Mouse (Mus musculus) liver, postnatal 0 days (tissue): ENCODE measurements at regions not wholly inside any gene's neighbourhood (a gene's known extent, or its start where the extent isn't known, plus 50 kb on each side); places are given as distances from the start of the nearest gene placed in this dataset.

Source experiments
- ATAC-seq: fragments of 200-750 bp; cut with Nextera tagmentation; 2 replicates; pipeline ENCODE4 v1.8.0; 2017; ENCODE audit warnings: mild to moderate bottlenecking, moderate library complexity
- DNase-seq: peaks from one replicate; pipeline ENCODE4 v3.0.0-alpha.2; 2016
- H3K27ac ChIP-seq: fragments of 300-500 bp; sonication (generic); 2 replicates; pipeline ENCODE4 v1.5.1; 2014; ENCODE audit warnings: antibody characterized with exemption, moderate library complexity, mild to moderate bottlenecking, low read depth
- H3K27me3 ChIP-seq: fragments of 300-500 bp; sonication (generic); 2 replicates; pipeline ENCODE4 v1.6.1; 2014; ENCODE audit warnings: low read length, control low read depth, mixed read lengths; ENCODE audit not compliant: insufficient read depth
- H3K36me3 ChIP-seq: fragments of 300-500 bp; sonication (generic); replicated peaks from 2 replicates; pipeline ENCODE4 v1.6.1; 2014; ENCODE audit warnings: mild to moderate bottlenecking, control low read depth, low read length, moderate library complexity, mixed read lengths; ENCODE audit not compliant: insufficient read depth
- H3K4me1 ChIP-seq: fragments of 300-500 bp; sonication (generic); 2 replicates; pipeline ENCODE4 v1.6.1; 2014; ENCODE audit warnings: antibody characterized with exemption, mild to moderate bottlenecking, control low read depth; ENCODE audit not compliant: insufficient read depth
- H3K4me2 ChIP-seq: fragments of 300-500 bp; sonication (generic); 2 replicates; pipeline ENCODE4 v1.6.1; 2014; ENCODE audit warnings: low read depth, mild to moderate bottlenecking, low read length, moderate library complexity, mixed read lengths
- H3K4me3 ChIP-seq: fragments of 300-500 bp; sonication (generic); 2 replicates; pipeline ENCODE4 v1.5.1; 2014; ENCODE audit warnings: low read depth, low read length
- H3K9ac ChIP-seq: fragments of 300-500 bp; sonication (generic); replicated peaks from 2 replicates; pipeline ENCODE4 v1.6.1; 2014; ENCODE audit warnings: mild to moderate bottlenecking, moderate library complexity
- H3K9me3 ChIP-seq: fragments of 300-500 bp; sonication (generic); 2 replicates; pipeline ENCODE4 v1.6.1; 2016; ENCODE audit warnings: mild to moderate bottlenecking, control low read depth, low read length, mixed read lengths
- CTCF ChIP-seq: sonication (generic); IDR thresholded peaks from 2 replicates; pipeline ENCODE4 v1.5.1; 2016; ENCODE audit warnings: antibody characterized with exemption, low read depth
- EP300 ChIP-seq: IDR thresholded peaks from 2 replicates; pipeline ENCODE4 v1.6.1; 2016; ENCODE audit warnings: antibody characterized with exemption, low read depth, mild to moderate bottlenecking
- WGBS: fragments of 180-500 bp; shearing (Covaris S2); extraction: QIAGEN DNeasy Blood & Tissue Kit; methylation state at CpG from one replicate; pipeline ENCODE4 v1.1.7; 2014; ENCODE audit not compliant: insufficient replicate concordance; 5-methylcytosine and 5-hydroxymethylcytosine counted together

DNA sequence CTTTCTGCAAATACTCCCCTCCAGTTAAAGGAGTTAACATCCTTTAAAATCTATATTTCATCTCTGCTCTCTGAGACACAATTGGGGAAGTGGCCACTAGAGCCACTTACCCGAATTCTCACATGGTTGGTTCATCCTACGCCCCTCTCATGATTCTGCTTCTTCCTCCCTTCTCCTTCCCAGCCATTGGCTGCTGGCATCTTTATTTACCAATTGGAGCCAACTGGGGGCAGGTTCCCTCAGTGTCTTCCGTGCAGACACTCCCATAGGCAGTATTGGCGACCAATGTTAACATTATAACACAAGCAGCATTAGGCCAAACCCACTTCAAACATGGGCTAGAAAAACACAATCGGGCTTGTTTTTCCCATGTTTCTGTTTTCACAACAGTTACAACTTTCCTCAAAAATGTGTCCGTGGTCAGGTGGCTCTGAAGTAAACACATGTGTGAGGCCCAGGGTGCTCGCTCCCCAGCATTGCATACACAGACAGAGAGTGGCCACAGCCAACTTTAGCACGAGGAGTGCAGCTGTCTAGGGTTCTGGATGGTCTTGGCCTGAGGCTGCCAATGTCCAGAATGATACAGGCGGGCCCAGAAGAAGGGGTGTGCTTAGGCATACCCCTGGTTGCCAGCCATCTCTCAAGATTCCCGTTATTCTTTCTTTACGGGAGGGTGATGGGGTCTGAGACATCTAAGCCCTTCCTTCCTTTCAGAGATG, 119.1 kb downstream of the Zfp706 start:
- Histone ChIP-seq H3K27me3 (no peaks in the 10 kb centered on the region), H3K4me2 (no peak overlapping the region), H3K36me3 (no peaks in the 10 kb centered on the region), H3K4me3 (no peak overlapping the region), H3K4me1 (no peaks in the 10 kb centered on the region), H3K27ac (no peak overlapping the region), H3K9ac (no peak overlapping the region), H3K9me3 (no peaks in the 10 kb centered on the region)
- DNase-seq: no peak
- 70% methylated on average over 11 of the region's 11 CpGs for WGBS
- ATAC-seq: peak; percentile 50
- no peak for TF ChIP-seq EP300
- TF ChIP-seq CTCF: no peak

DNA sequence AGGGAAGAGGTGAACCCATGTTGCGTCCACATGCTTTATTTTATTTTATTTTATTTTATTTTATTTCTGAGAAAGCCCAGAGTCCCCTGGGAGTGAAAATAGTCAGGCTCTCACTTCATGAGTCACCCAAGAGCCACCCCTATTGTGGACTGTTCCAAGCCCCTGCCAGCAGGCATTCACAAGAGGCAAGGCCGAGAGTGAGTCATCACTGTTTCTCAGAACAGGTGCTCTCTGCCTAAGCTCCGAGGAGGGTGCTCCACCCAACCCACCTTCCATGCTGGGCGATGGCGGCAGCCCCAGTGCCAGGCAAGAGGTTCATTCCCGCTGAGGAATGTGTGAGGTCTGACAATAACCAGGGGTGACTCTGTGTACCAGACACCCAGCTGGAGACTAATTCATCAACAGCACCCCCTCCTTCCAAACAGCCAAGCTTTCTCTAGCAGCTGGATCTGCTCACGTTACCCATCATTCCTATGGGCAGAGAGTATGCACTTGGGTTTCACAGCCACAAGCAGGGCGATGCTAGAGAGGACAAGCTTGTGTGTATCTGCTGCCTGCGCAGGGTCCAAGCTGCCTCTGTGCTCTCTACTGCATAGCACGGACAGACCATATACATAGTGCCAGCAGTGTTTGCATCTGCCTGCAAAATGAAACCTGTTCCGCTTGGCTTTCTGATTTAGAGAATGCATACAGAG, 122.8 kb downstream of the Zfp706 start:
- TF ChIP-seq CTCF (no peak), EP300 (no peak)
- peaks cover 4% of the 10 kb centered on the region; the same call in 1 of the 2 replicates for H3K4me1 ChIP-seq
- no peak overlapping the region for H3K27ac ChIP-seq
- H3K9ac ChIP-seq: no peak overlapping the region
- WGBS: 72% methylated on average over 11 of the region's 11 CpGs
- H3K9me3 ChIP-seq: no peaks in the 10 kb centered on the region
- H3K27me3 ChIP-seq: no peaks in the 10 kb centered on the region
- H3K4me2 ChIP-seq: no peak overlapping the region
- DNase-seq (no peak), ATAC-seq (no peak)
- no peak overlapping the region for H3K4me3 ChIP-seq
- no peaks in the 10 kb centered on the region for H3K36me3 ChIP-seq

DNA sequence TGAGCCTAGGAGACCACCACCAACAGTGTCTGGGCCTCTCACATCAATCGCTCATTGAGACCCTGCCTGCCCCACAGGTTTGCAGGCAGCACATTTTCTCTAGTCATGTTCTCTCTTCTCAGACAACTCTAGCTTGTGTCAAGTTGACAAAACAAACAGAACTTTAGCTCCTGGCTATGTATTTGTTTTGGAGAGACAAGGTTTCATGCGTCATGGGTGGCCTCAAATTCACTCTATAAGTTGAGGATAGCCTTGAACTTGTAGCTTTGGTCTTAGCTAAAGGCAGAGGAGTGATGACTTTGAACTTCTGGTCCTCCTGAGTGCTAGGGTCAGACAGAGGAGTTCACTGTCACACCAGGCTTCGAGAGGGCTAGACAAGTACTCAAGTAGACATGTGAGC, 123.5 kb downstream of the Zfp706 start:
- Histone ChIP-seq H3K9me3 (no peaks in the 10 kb centered on the region), H3K27me3 (no peaks in the 10 kb centered on the region), H3K4me2 (no peak overlapping the region), H3K4me1 (peaks cover 4% of the 10 kb centered on the region; the same call in 1 of the 2 replicates), H3K4me3 (no peak overlapping the region), H3K36me3 (no peaks in the 10 kb centered on the region), H3K27ac (no peak overlapping the region), H3K9ac (no peak overlapping the region)
- TF ChIP-seq CTCF: no peak
- TF ChIP-seq EP300: no peak
- 65% methylated on average over 3 of the region's 3 CpGs for WGBS
- DNase-seq (no peak), ATAC-seq (peak; percentile 54)

DNA sequence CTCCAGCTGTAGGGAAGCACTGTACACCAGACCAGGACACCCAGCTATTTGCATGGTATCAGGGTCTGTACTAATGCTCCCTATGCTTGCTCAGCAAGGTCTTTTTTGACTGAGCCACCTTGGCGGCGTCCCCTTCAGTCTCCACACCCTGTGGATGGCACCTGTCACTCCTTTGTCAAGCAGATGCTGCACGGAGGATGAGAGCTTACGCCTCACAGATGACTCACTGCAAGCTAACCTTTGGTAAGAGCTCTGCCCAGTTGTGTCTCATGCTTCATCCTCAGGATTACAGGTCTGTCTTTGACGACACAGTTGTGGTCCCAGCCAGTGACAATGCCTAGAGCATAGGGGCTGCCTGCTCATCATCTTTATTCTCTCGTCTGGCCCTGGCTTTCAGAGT, 124.4 kb downstream of the Zfp706 start:
- WGBS: 79% methylated on average over 6 of the region's 6 CpGs
- no peak for ATAC-seq
- Histone ChIP-seq H3K9me3 (no peaks in the 10 kb centered on the region), H3K9ac (no peak overlapping the region), H3K27ac (no peak overlapping the region), H3K36me3 (no peaks in the 10 kb centered on the region), H3K4me2 (no peak overlapping the region), H3K27me3 (no peaks in the 10 kb centered on the region), H3K4me3 (no peak overlapping the region), H3K4me1 (peaks cover 4% of the 10 kb centered on the region; the same call in 1 of the 2 replicates)
- no peak for DNase-seq
- TF ChIP-seq CTCF (no peak), EP300 (no peak)

DNA sequence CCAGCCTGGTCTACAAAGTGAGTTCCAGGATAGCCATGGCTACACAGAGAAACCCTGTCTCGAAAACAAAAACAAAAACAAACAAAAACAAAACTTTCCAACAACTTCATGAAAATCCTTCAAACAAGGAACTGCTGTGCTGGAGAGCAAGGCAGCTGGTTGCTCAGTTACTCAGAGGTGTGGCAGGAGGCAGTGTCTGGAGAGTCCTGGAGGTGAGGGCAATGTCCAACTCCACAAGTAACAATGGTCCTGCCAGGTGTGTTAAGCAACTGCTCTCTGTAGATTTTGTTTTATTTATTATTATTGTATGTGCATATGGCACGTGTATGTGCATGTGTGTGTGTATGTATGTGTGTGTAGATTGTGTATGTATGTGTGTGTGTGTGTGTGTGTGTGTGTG, 126.0 kb downstream of the Zfp706 start:
- no peaks in the 10 kb centered on the region for H3K9me3 ChIP-seq
- no peak for DNase-seq
- H3K4me1 ChIP-seq: peaks cover 4% of the 10 kb centered on the region; the same call in 1 of the 2 replicates
- no peak overlapping the region for H3K9ac ChIP-seq
- TF ChIP-seq EP300 (no peak), CTCF (no peak)
- no peak overlapping the region for H3K4me2 ChIP-seq
- no peak for ATAC-seq
- no peaks in the 10 kb centered on the region for H3K27me3 ChIP-seq
- H3K4me3 ChIP-seq: no peak overlapping the region
- no peak overlapping the region for H3K27ac ChIP-seq
- 68% methylated on average over 2 of the region's 2 CpGs for WGBS
- H3K36me3 ChIP-seq: no peaks in the 10 kb centered on the region

DNA sequence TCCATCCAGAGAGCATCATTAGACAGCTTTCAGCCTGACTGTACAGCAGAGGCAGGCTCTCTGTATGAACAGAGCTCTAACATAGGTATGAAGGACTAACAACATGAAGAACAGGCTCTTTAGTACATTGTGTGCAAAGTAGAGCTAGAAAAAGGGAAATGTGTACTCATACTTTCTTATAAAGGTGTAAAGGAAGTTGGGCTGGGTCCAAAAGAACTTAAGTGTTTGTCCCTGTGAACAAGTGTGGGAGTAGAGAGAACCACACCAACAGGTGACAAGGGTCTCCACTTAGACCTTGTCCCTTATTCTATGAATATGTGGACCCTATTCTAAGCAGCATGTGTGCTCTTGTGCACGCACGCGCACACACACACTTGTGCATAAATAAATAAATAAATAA, 127.0 kb downstream of the Zfp706 start:
- DNase-seq: no peak
- Histone ChIP-seq H3K9ac (no peak overlapping the region), H3K4me2 (no peak overlapping the region), H3K36me3 (no peaks in the 10 kb centered on the region), H3K4me3 (no peak overlapping the region), H3K9me3 (no peaks in the 10 kb centered on the region), H3K27me3 (no peaks in the 10 kb centered on the region), H3K27ac (no peak overlapping the region), H3K4me1 (peaks cover 7% of the 10 kb centered on the region)
- ATAC-seq: no peak
- WGBS: 85% methylated on average over 3 of the region's 3 CpGs
- TF ChIP-seq EP300: no peak
- TF ChIP-seq CTCF: no peak
